ENCODE assay signal across 16 mouse cellular contexts in the genomic region with DNA sequence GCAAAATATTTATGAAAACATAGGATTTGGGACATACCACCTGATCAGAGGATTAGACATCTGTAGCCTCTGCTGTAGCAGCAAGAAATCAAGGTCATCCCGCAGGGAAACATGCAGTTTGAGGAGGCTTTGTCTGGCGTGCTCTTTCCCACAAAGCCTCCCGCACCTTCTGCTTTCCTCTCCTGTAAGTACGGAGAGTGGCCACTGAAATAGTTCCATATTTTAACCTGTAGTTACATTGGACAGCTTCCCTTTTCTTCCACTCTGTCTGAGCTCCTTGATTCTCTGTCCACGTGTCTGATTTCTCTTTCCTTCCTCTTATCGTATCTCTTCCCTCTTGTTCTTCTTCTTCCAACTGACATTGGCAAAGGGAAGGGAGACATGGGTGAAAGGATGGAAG. TPM values are rescaled to one million over a fixed set of nuclear protein-coding genes. Genes with fewer than 3 reads are reported as not detected.
"Had no signal": no experiment of that assay in that cellular context is flagged by ENCODE, and none has a peak within 500 bp of the region (broad histone marks: within the 10 kb centered on the region; RNA-seq: fewer than 3 reads in every experiment).

No protein-coding gene starts in this region.

- H3K9me3 ChIP-seq: limb, embryonic 15.5 days; megakaryocyte, embryonic 14.5 days; midbrain, embryonic 15.5 days; neural tube, embryonic 12.5 days; stomach, embryonic 15.5 days had no signal

- H3K36me3 ChIP-seq: limb, embryonic 15.5 days; midbrain, embryonic 15.5 days; neural tube, embryonic 12.5 days; stomach, embryonic 15.5 days had no signal

- DNase-seq: kidney, adult 11 months; kidney, adult 9 months; kidney, postnatal 36 days; lung, adult 18-20 months; lung, postnatal 36 days; thymus, adult 2 months; thymus, postnatal 25 days had no signal

- H3K4me3 ChIP-seq: limb, embryonic 15.5 days; megakaryocyte, embryonic 14.5 days; midbrain, embryonic 15.5 days; neural tube, embryonic 12.5 days; stomach, embryonic 15.5 days had no signal

- H3K9ac ChIP-seq: limb, embryonic 15.5 days; liver, embryonic 14.5 days; midbrain, embryonic 15.5 days; neural tube, embryonic 12.5 days; stomach, embryonic 15.5 days had no signal

- H3K4me1 ChIP-seq: limb, embryonic 15.5 days; megakaryocyte, embryonic 14.5 days; midbrain, embryonic 15.5 days; neural tube, embryonic 12.5 days; stomach, embryonic 15.5 days had no signal

- ATAC-seq: midbrain, embryonic 15.5 days had no signal

- H3K4me2 ChIP-seq: limb, embryonic 15.5 days; midbrain, embryonic 11.5 days; midbrain, embryonic 15.5 days; neural tube, embryonic 12.5 days; stomach, embryonic 15.5 days had no signal

- H3K27ac ChIP-seq: kidney, postnatal 0 days; limb, embryonic 15.5 days; liver, embryonic 14.5 days; midbrain, embryonic 15.5 days; neural tube, embryonic 12.5 days; stomach, embryonic 15.5 days had no signal

- H3K27me3 ChIP-seq: limb, embryonic 15.5 days; megakaryocyte, embryonic 14.5 days; midbrain, embryonic 15.5 days; neural tube, embryonic 12.5 days; stomach, embryonic 15.5 days had no signal

RNA-seq across cellular contexts. Expression of a gene that starts 20.8 kb away (rescaled TPM):
- total RNA-seq: monocyte, adult 5-6 weeks had no signal
